Mouse (Mus musculus): ENCODE data around the gene Abr. TPM values are rescaled to one million over a fixed set of nuclear protein-coding genes. Genes with fewer than 3 reads are reported as not detected.

The Abr gene
- polyA plus RNA-seq, 1 experiment from 2014 or later: 136 TPM

Other genes starting within 250 kb of the Abr start
- gene Nxn, start 223.2 kb downstream of the Abr start, polyA plus RNA-seq (2014; fragmentation: Nextera tagmentation; extraction: Ambion mirVana): 21.9 and 28.2 TPM in 2 replicates
- 111 and 120 TPM in 2 replicates for gene Timm22, start 215.4 kb downstream of the Abr start, polyA plus RNA-seq (2014; fragmentation: Nextera tagmentation; extraction: Ambion mirVana)
- gene Bhlha9, start 50.2 kb upstream of the Abr start, polyA plus RNA-seq (2014; fragmentation: Nextera tagmentation; extraction: Ambion mirVana): 0.73 and 0.76 TPM in 2 replicates
- gene Trarg1, start 57.5 kb upstream of the Abr start, polyA plus RNA-seq (2014; fragmentation: Nextera tagmentation; extraction: Ambion mirVana): 0.11 and 0.26 TPM in 2 replicates
- 26.2 and 40.8 TPM in 2 replicates for gene Gosr1, start 141.3 kb upstream of the Abr start, polyA plus RNA-seq (2014; fragmentation: Nextera tagmentation; extraction: Ambion mirVana)
- 8.6 and 11.8 TPM in 2 replicates for gene Cpd, start 224.7 kb upstream of the Abr start, polyA plus RNA-seq (2014; fragmentation: Nextera tagmentation; extraction: Ambion mirVana)

Data from midbrain, embryonic 14.5 days (tissue).